Mouse (Mus musculus): Measurements from ENCODE around the gene Car8.
"Not testable (repeated sequence)": the region's sequence is repeated elsewhere in the genome, so short reads cannot be mapped to it uniquely, and the experiment has no call there.

The Car8 gene

GRCm38 (mm10) chr4:8203367-8203766, 35.5 kb downstream of the Car8 start:
- in situ Hi-C loops (cut with MboI, MseI) = no loop called here

- in situ Hi-C loops (cut with MboI, MseI) = no loop called here
Measured at GRCm38 (mm10) chr4:8201631-8202030, 37.2 kb downstream of the Car8 start.

GRCm38 (mm10) chr4:8200081-8200480, 38.8 kb downstream of the Car8 start:
- in situ Hi-C loops (cut with MboI, MseI) = no loop called here

- in situ Hi-C loops (cut with MboI, MseI) = no loop called here
Measured at GRCm38 (mm10) chr4:8198033-8198432, 40.8 kb downstream of the Car8 start.

- in situ Hi-C loops (cut with MboI, MseI) = no loop called here
Measured at GRCm38 (mm10) chr4:8190441-8190840, 48.4 kb downstream of the Car8 start.

GRCm38 (mm10) chr4:8186921-8187687, 51.7 kb downstream of the Car8 start:
- in situ Hi-C loops (cut with MboI, MseI) = loop anchor here (5.0 to 10.0 kb wide), 2 partner anchors 180 to 1972 kb away; no protein-coding TSS in a partner anchor

- in situ Hi-C loops (cut with MboI, MseI) = loop anchor here (10.0 kb wide), 1 partner anchor 1966 kb away; no protein-coding TSS in a partner anchor
Measured at GRCm38 (mm10) chr4:8180576-8180975, 58.3 kb downstream of the Car8 start.

GRCm38 (mm10) chr4:8154589-8155198, 84.1 kb downstream of the Car8 start:
- in situ Hi-C loops (cut with MboI, MseI) = no loop called here

- in situ Hi-C loops (cut with MboI, MseI) = not testable (repeated sequence)
Measured at GRCm38 (mm10) chr4:8153926-8154325, 84.9 kb downstream of the Car8 start.

GRCm38 (mm10) chr4:8137403-8137802, 101.4 kb downstream of the Car8 start:
- in situ Hi-C loops (cut with MboI, MseI) = no loop called here

- in situ Hi-C loops (cut with MboI, MseI) = no loop called here
Measured at GRCm38 (mm10) chr4:8132024-8132423, 106.8 kb downstream of the Car8 start.

- in situ Hi-C loops (cut with MboI, MseI) = no loop called here
Measured at GRCm38 (mm10) chr4:8113558-8113957, 125.3 kb downstream of the Car8 start.

- in situ Hi-C loops (cut with MboI, MseI) = no loop called here
Measured at GRCm38 (mm10) chr4:8111891-8112290, 127.0 kb downstream of the Car8 start.

- in situ Hi-C loops (cut with MboI, MseI) = no loop called here
Measured at GRCm38 (mm10) chr4:8109906-8110567, 128.8 kb downstream of the Car8 start.

GRCm38 (mm10) chr4:8101466-8101865, 137.4 kb downstream of the Car8 start:
- in situ Hi-C loops (cut with MboI, MseI) = no loop called here

GRCm38 (mm10) chr4:8098084-8098483, 140.8 kb downstream of the Car8 start:
- in situ Hi-C loops (cut with MboI, MseI) = no loop called here

- in situ Hi-C loops (cut with MboI, MseI) = no loop called here
Measured at GRCm38 (mm10) chr4:8097683-8098082, 141.2 kb downstream of the Car8 start.

- in situ Hi-C loops (cut with MboI, MseI) = not testable (repeated sequence)
Measured at GRCm38 (mm10) chr4:8093566-8093965, 145.3 kb downstream of the Car8 start.

Data from regulatory T cell (primary cell).